Mouse (Mus musculus) ES-Bruce4 (cell line): ENCODE data around the gene Atp6v0e2.
A peak's percentile ranks its signal among the peaks of the same experiment; 100 is the strongest.

ENCODE experiments used
- CTCF ChIP-seq: IDR thresholded peaks from one replicate; pipeline ENCODE4 v1.8.1; 2011; ENCODE audit warnings: low read depth, low read length
- EP300 ChIP-seq: IDR thresholded peaks from 2 replicates; pipeline ENCODE4 v1.6.1; 2011; ENCODE audit warnings: low read depth, low read length; ENCODE audit not compliant: insufficient read depth
- POLR2A ChIP-seq: IDR thresholded peaks from one replicate; pipeline ENCODE4 v1.8.1; 2011; ENCODE audit warnings: low read length; ENCODE audit not compliant: insufficient read depth

- peak; percentile 4 for TF ChIP-seq CTCF
- TF ChIP-seq POLR2A, result no peak
- no peak for TF ChIP-seq EP300
Observed at GRCm38 (mm10) chr6:48546271-48546670, 8.9 kb downstream of the Atp6v0e2 start.
